Mouse (Mus musculus): ENCODE measurements around the gene Catsper2. TPM values are rescaled to one million over a fixed set of nuclear protein-coding genes. Genes with fewer than 3 reads are reported as not detected.

Gene Catsper2
- total and polyA plus RNA-seq, 3 experiments = 1.2 to 2.5 TPM; not detected in 1

- TF ChIP-seq UBTF (IDR thresholded peaks at IDR 0.05; ENCODE audit: borderline replicate concordance, insufficient read depth, low read depth, low read length) = no peak
- TF ChIP-seq ZMIZ1 (IDR thresholded peaks at IDR 0.05; ENCODE audit: low read depth, low read length) = no peak
- TF ChIP-seq JUND (IDR thresholded peaks at IDR 0.05; ENCODE audit: low read depth, low read length) = no peak
- TF ChIP-seq POLR2AphosphoS2 (IDR thresholded peaks at IDR 0.05; ENCODE audit: low read length) = no peak
- TF ChIP-seq NRF1 (IDR thresholded peaks at IDR 0.05; ENCODE audit: insufficient read depth, low read depth, low read length, poor library complexity, severe bottlenecking) = no peak
- no peak for TF ChIP-seq MYC (IDR thresholded peaks at IDR 0.05; ENCODE audit: low read depth, low read length)
- TF ChIP-seq ZKSCAN1 (IDR thresholded peaks at IDR 0.05; ENCODE audit: low read depth, low read length) = no peak
- TF ChIP-seq MAZ (IDR thresholded peaks at IDR 0.05; ENCODE audit: low read depth, low read length) = no peak
- TF ChIP-seq POLR2A (IDR thresholded peaks at IDR 0.05; ENCODE audit: control insufficient read depth in 1 of 2, insufficient read depth in 1 of 2, low read depth in 1 of 2, low read length in 2 of 2, poor library complexity in 1 of 2) = no peak
- peak; percentile 46 to 68; a peak in 3 of 4 replicates for TF ChIP-seq EP300 (IDR thresholded peaks at IDR 0.05; ENCODE audit: low read depth in 1 of 2, low read length in 2 of 2)
- TF ChIP-seq SIN3A (IDR thresholded peaks at IDR 0.05; ENCODE audit: low read length) = no peak
- TF ChIP-seq TBP (IDR thresholded peaks at IDR 0.05; ENCODE audit: low read depth, low read length) = no peak
- TF ChIP-seq POLR2AphosphoS5 (IDR thresholded peaks at IDR 0.05; ENCODE audit: borderline replicate concordance, low read depth, low read length) = no peak
These were observed 31.5 kb upstream of the Catsper2 start (continued) for GRCm38 (mm10) chr2:121445117-121445516.

GRCm38 (mm10) chr2:121444178-121444577 lies 30.6 kb upstream of the Catsper2 start, which contains the start of gene Ell3:
Gene Ell3, minus strand, starts transcription at chr2:121444278.
- H3K79me2 ChIP-seq (ENCODE audit: control insufficient read depth, insufficient read depth, low read length, poor library complexity) = no peaks in the 10 kb centered on the region; the same call in 1 of the 2 replicates
- DNase-seq (ENCODE audit: low read depth, low spot score) = no peak
- H3K4me1 ChIP-seq (ENCODE audit: control insufficient read depth in 1 of 2, insufficient read depth in 2 of 2, low read length in 2 of 2) = peaks cover 11 to 27% of the 10 kb centered on the region in 2 experiments
- H3K9ac ChIP-seq (ENCODE audit: control insufficient read depth, low read depth, low read length, poor library complexity, severe bottlenecking) = no peak within 1 kb of the TSS
- no peaks in the 10 kb centered on the region for H3K27me3 ChIP-seq (ENCODE audit: control insufficient read depth in 1 of 2, insufficient read depth in 2 of 2, low read length in 2 of 2)
- no peak for TF ChIP-seq MAX (IDR thresholded peaks at IDR 0.05; ENCODE audit: low read length)
- TF ChIP-seq ETS1 (IDR thresholded peaks at IDR 0.05; ENCODE audit: low read depth, low read length) = no peak
- TF ChIP-seq BHLHE40 (IDR thresholded peaks at IDR 0.05; ENCODE audit: borderline replicate concordance, low read depth, low read length) = no peak
- no peak for TF ChIP-seq POLR2AphosphoS2 (IDR thresholded peaks at IDR 0.05; ENCODE audit: low read length)
- no peak for TF ChIP-seq EP300 (IDR thresholded peaks at IDR 0.05; ENCODE audit: low read depth in 1 of 2, low read length in 2 of 2)
- TF ChIP-seq NELFE (IDR thresholded peaks at IDR 0.05; ENCODE audit: low read depth, low read length) = no peak
- no peak for TF ChIP-seq TCF12 (IDR thresholded peaks at IDR 0.05; ENCODE audit: low read depth, low read length)
- TF ChIP-seq UBTF (IDR thresholded peaks at IDR 0.05; ENCODE audit: borderline replicate concordance, insufficient read depth, low read depth, low read length) = no peak
- no peak for TF ChIP-seq SMC3 (IDR thresholded peaks at IDR 0.05; ENCODE audit: low read depth, low read length)
- TF ChIP-seq NRF1 (IDR thresholded peaks at IDR 0.05; ENCODE audit: insufficient read depth, low read depth, low read length, poor library complexity, severe bottlenecking) = no peak
- no peak for TF ChIP-seq POLR2A (IDR thresholded peaks at IDR 0.05; ENCODE audit: control insufficient read depth in 1 of 2, insufficient read depth in 1 of 2, low read depth in 1 of 2, low read length in 2 of 2, poor library complexity in 1 of 2)
- TF ChIP-seq TBP (IDR thresholded peaks at IDR 0.05; ENCODE audit: low read depth, low read length) = no peak
- TF ChIP-seq HCFC1 (IDR thresholded peaks at IDR 0.05; ENCODE audit: low read depth, low read length) = no peak
- no peak for TF ChIP-seq POLR2AphosphoS5 (IDR thresholded peaks at IDR 0.05; ENCODE audit: borderline replicate concordance, low read depth, low read length)
- H3K27ac ChIP-seq (ENCODE audit: control insufficient read depth, low read depth, low read length) = 0 out of 2 replicates have a peak within 1 kb of the TSS, but pooled peaks have one; percentile 10
- no peaks in the 10 kb centered on the region for H3K9me3 ChIP-seq (replicated peaks; ENCODE audit: insufficient read depth, low read length)
- no peak within 1 kb of the TSS for H3K4me3 ChIP-seq (ENCODE audit: control insufficient read depth in 1 of 2, insufficient read depth in 1 of 2, low read depth in 2 of 2, low read length in 2 of 2)
- H3K36me3 ChIP-seq (ENCODE audit: control insufficient read depth in 1 of 2, insufficient read depth in 2 of 2, low read length in 2 of 2) = peaks cover 0 to 18% of the 10 kb centered on the region in 2 experiments; a peak in 2 of 4 replicates
